Mouse (Mus musculus): ENCODE results near the gene Tlr13. TPM values are rescaled to one million over a fixed set of nuclear protein-coding genes. Genes with fewer than 3 reads are reported as not detected.

Gene Tlr13
- polyA plus RNA-seq (2016; fragmentation: Nextera tagmentation; extraction: Ambion mirVana): 0.04 and 0.06 TPM in 2 replicates

- no peaks in the 10 kb centered on the region for H3K4me1 ChIP-seq
- no peaks in the 10 kb centered on the region for H3K36me3 ChIP-seq
- DNase-seq (ENCODE audit: low spot score): no peak
- H3K27me3 ChIP-seq (ENCODE audit: low read depth, poor library complexity, severe bottlenecking): peaks cover 56% of the 10 kb centered on the region
- H3K27ac ChIP-seq: no peak within 1 kb of the TSS
- no peaks in the 10 kb centered on the region for H3K9me3 ChIP-seq (replicated peaks)
- H3K4me3 ChIP-seq: no peak within 1 kb of the TSS
- WGBS: 94% methylated on average over 6 of the region's 6 CpGs
Observed at GRCm38 (mm10) chrX:106142936-106143335, at the start of gene Tlr13. Gene Tlr13, plus strand, starts transcription at chrX:106143204.

- no peak overlapping the region for H3K4me3 ChIP-seq
- H3K9me3 ChIP-seq (replicated peaks): no peaks in the 10 kb centered on the region
- peaks cover 53% of the 10 kb centered on the region; the same call in 1 of the 2 replicates for H3K27me3 ChIP-seq (ENCODE audit: low read depth, poor library complexity, severe bottlenecking)
- no peaks in the 10 kb centered on the region for H3K4me1 ChIP-seq
- no peak for DNase-seq (ENCODE audit: low spot score)
- peaks cover 57% of the 10 kb centered on the region for H3K36me3 ChIP-seq
- WGBS: 68% methylated on average over 2 of the region's 2 CpGs
- no peak overlapping the region for H3K27ac ChIP-seq
Observed at GRCm38 (mm10) chrX:106105464-106105863, 37.5 kb upstream of the Tlr13 start.

GRCm38 (mm10) chrX:106113881-106114280 lies 29.1 kb upstream of the Tlr13 start:
- Histone ChIP-seq H3K36me3 (peaks cover 27% of the 10 kb centered on the region), H3K27me3 (ENCODE audit: low read depth, poor library complexity, severe bottlenecking) (peaks cover 64% of the 10 kb centered on the region), H3K27ac (no peak overlapping the region), H3K4me3 (no peak overlapping the region), H3K4me1 (no peaks in the 10 kb centered on the region), H3K9me3 (replicated peaks) (no peaks in the 10 kb centered on the region)
- no peak for DNase-seq (ENCODE audit: low spot score)
- 91% methylated on average over 4 of the region's 4 CpGs for WGBS

- Histone ChIP-seq H3K27ac (no peak overlapping the region), H3K4me1 (no peaks in the 10 kb centered on the region), H3K36me3 (peaks cover 25% of the 10 kb centered on the region), H3K27me3 (ENCODE audit: low read depth, poor library complexity, severe bottlenecking) (peaks cover 60% of the 10 kb centered on the region), H3K9me3 (replicated peaks) (no peaks in the 10 kb centered on the region), H3K4me3 (no peak overlapping the region)
- no peak for DNase-seq (ENCODE audit: low spot score)
- 92% methylated on average over 1 of the region's 1 CpGs for WGBS
Observed at GRCm38 (mm10) chrX:106114674-106115073, 28.3 kb upstream of the Tlr13 start.

GRCm38 (mm10) chrX:106122823-106123222 lies 20.2 kb upstream of the Tlr13 start:
- Histone ChIP-seq H3K9me3 (replicated peaks) (no peaks in the 10 kb centered on the region), H3K27me3 (ENCODE audit: low read depth, poor library complexity, severe bottlenecking) (peaks cover 27% of the 10 kb centered on the region), H3K36me3 (peaks cover 36% of the 10 kb centered on the region), H3K4me3 (no peak overlapping the region), H3K27ac (no peak overlapping the region), H3K4me1 (no peaks in the 10 kb centered on the region)
- WGBS: 97% methylated on average over 2 of the region's 2 CpGs
- no peak for DNase-seq (ENCODE audit: low spot score)

- H3K9me3 ChIP-seq (replicated peaks): no peaks in the 10 kb centered on the region
- 75% methylated on average over 6 of the region's 6 CpGs for WGBS
- H3K4me1 ChIP-seq: no peaks in the 10 kb centered on the region
- peaks cover 60% of the 10 kb centered on the region for H3K27me3 ChIP-seq (ENCODE audit: low read depth, poor library complexity, severe bottlenecking)
- H3K27ac ChIP-seq: no peak overlapping the region
- DNase-seq (ENCODE audit: low spot score): no peak
- no peak overlapping the region for H3K4me3 ChIP-seq
- peaks cover 23% of the 10 kb centered on the region for H3K36me3 ChIP-seq
Observed at GRCm38 (mm10) chrX:106128283-106128682, 14.7 kb upstream of the Tlr13 start.

- Histone ChIP-seq H3K4me3 (no peak overlapping the region), H3K4me1 (no peaks in the 10 kb centered on the region), H3K36me3 (peaks cover 14% of the 10 kb centered on the region), H3K27ac (no peak overlapping the region), H3K27me3 (ENCODE audit: low read depth, poor library complexity, severe bottlenecking) (peaks cover 59% of the 10 kb centered on the region), H3K9me3 (replicated peaks) (no peaks in the 10 kb centered on the region)
- DNase-seq (ENCODE audit: low spot score): no peak
- 89% methylated on average over 4 of the region's 4 CpGs for WGBS
Observed at GRCm38 (mm10) chrX:106129877-106130276, 13.1 kb upstream of the Tlr13 start.

- Histone ChIP-seq H3K4me1 (no peaks in the 10 kb centered on the region), H3K27ac (no peak overlapping the region), H3K36me3 (no peaks in the 10 kb centered on the region), H3K27me3 (ENCODE audit: low read depth, poor library complexity, severe bottlenecking) (peaks cover 50% of the 10 kb centered on the region), H3K9me3 (replicated peaks) (no peaks in the 10 kb centered on the region), H3K4me3 (no peak overlapping the region)
- 83% methylated on average over 3 of the region's 3 CpGs for WGBS
- DNase-seq (ENCODE audit: low spot score): no peak
Observed at GRCm38 (mm10) chrX:106134916-106135315, 8.1 kb upstream of the Tlr13 start.

GRCm38 (mm10) chrX:106135484-106135883 lies 7.5 kb upstream of the Tlr13 start:
- Histone ChIP-seq H3K4me1 (no peaks in the 10 kb centered on the region), H3K9me3 (replicated peaks) (no peaks in the 10 kb centered on the region), H3K27me3 (ENCODE audit: low read depth, poor library complexity, severe bottlenecking) (peaks cover 45% of the 10 kb centered on the region), H3K4me3 (no peak overlapping the region), H3K27ac (no peak overlapping the region), H3K36me3 (no peaks in the 10 kb centered on the region)
- no peak for DNase-seq (ENCODE audit: low spot score)
- 83% methylated on average over 4 of the region's 4 CpGs for WGBS

GRCm38 (mm10) chrX:106135916-106136575 lies 7.0 kb upstream of the Tlr13 start:
- DNase-seq (ENCODE audit: low spot score): no peak
- no peak overlapping the region for H3K27ac ChIP-seq

GRCm38 (mm10) chrX:106139309-106140070 lies 3.5 kb upstream of the Tlr13 start:
- no peak for DNase-seq (ENCODE audit: low spot score)
- WGBS: 85% methylated on average over 13 of the region's 13 CpGs
- H3K4me1 ChIP-seq: no peaks in the 10 kb centered on the region
- no peaks in the 10 kb centered on the region for H3K36me3 ChIP-seq
- no peak overlapping the region for H3K27ac ChIP-seq
- H3K27me3 ChIP-seq (ENCODE audit: low read depth, poor library complexity, severe bottlenecking): peaks cover 53% of the 10 kb centered on the region
- no peak overlapping the region for H3K4me3 ChIP-seq
- H3K9me3 ChIP-seq (replicated peaks): no peaks in the 10 kb centered on the region

More at GRCm38 (mm10) chrX:106135916-106136575, 7.0 kb upstream of the Tlr13 start:
- H3K27me3 ChIP-seq (ENCODE audit: low read depth, poor library complexity, severe bottlenecking): peaks cover 45% of the 10 kb centered on the region
- WGBS: 64% methylated on average over 12 of the region's 12 CpGs
- H3K36me3 ChIP-seq: no peaks in the 10 kb centered on the region
- no peaks in the 10 kb centered on the region for H3K9me3 ChIP-seq (replicated peaks)
- no peaks in the 10 kb centered on the region for H3K4me1 ChIP-seq
- H3K4me3 ChIP-seq: no peak overlapping the region

GRCm38 (mm10) chrX:106148185-106148584 lies 5.2 kb downstream of the Tlr13 start:
- Histone ChIP-seq H3K27ac (no peak overlapping the region), H3K36me3 (no peaks in the 10 kb centered on the region), H3K4me3 (no peak overlapping the region), H3K9me3 (replicated peaks) (no peaks in the 10 kb centered on the region), H3K4me1 (no peaks in the 10 kb centered on the region), H3K27me3 (ENCODE audit: low read depth, poor library complexity, severe bottlenecking) (peaks cover 65% of the 10 kb centered on the region)
- WGBS: 85% methylated on average over 1 of the region's 1 CpGs
- no peak for DNase-seq (ENCODE audit: low spot score)

- no peak overlapping the region for H3K27ac ChIP-seq
- no peak for DNase-seq (ENCODE audit: low spot score)
- 87% methylated on average over 3 of the region's 3 CpGs for WGBS
- no peak overlapping the region for H3K4me3 ChIP-seq
- H3K9me3 ChIP-seq (replicated peaks): no peaks in the 10 kb centered on the region
- no peaks in the 10 kb centered on the region for H3K36me3 ChIP-seq
- peaks cover 67% of the 10 kb centered on the region for H3K27me3 ChIP-seq (ENCODE audit: low read depth, poor library complexity, severe bottlenecking)
- no peaks in the 10 kb centered on the region for H3K4me1 ChIP-seq
Observed at GRCm38 (mm10) chrX:106149460-106149859, 6.5 kb downstream of the Tlr13 start.

Measured in limb, embryonic 10.5 days (tissue).